Mouse (Mus musculus) liver, embryonic 14 days (tissue): ENCODE measurements around the gene Lrrc8e. TPM values are rescaled to one million over a fixed set of nuclear protein-coding genes. Genes with fewer than 3 reads are reported as not detected.

ENCODE experiments used
- polyA plus RNA-seq: library from polyadenylated mRNA; depleted of rRNA; stranded (reverse); fragments of >200 nt; gene quantifications from 2 replicates; pipeline ENCODE4 v1.2.3, GENCODE M21; 2012; rRNA removed

Gene Lrrc8e
- 0.07 and 0.08 TPM in 2 replicates for polyA plus RNA-seq

GRCm38 (mm10) chr8:4226739-4227347 lies at the start of gene Lrrc8e:
Gene Lrrc8e, plus strand, starts transcription at chr8:4226827.

GRCm38 (mm10) chr8:4216791-4217621 lies 9.6 kb upstream of the Lrrc8e start, which contains the start of gene Prr36:
Gene Prr36, minus strand, starts transcription at chr8:4217459.

GRCm38 (mm10) chr8:4238434-4239192 lies 12.0 kb downstream of the Lrrc8e start, which contains the start of the genes Map2k7 and Gm49320:
Gene Map2k7, plus strand, starts transcription at chr8:4238740.
Gene Gm49320, plus strand, starts transcription at chr8:4238865.

GRCm38 (mm10) chr8:4247951-4248540 lies 21.4 kb downstream of the Lrrc8e start, which contains the start of gene Tgfbr3l:
Gene Tgfbr3l, plus strand, starts transcription at chr8:4248214.

GRCm38 (mm10) chr8:4252934-4253841 lies 26.6 kb downstream of the Lrrc8e start, which contains the start of gene Snapc2:
Gene Snapc2, plus strand, starts transcription at chr8:4253080.

GRCm38 (mm10) chr8:4259125-4259804 lies 32.6 kb downstream of the Lrrc8e start, which contains the start of gene Ctxn1:
Gene Ctxn1, minus strand, starts transcription at chr8:4259274.

GRCm38 (mm10) chr8:4275275-4276110 lies 48.9 kb downstream of the Lrrc8e start, which contains the start of gene Timm44:
Gene Timm44, minus strand, starts transcription at chr8:4275913.

Other genes with a start within 250 kb of the Lrrc8e start
- gene Cd209f, start 121.0 kb upstream of the Lrrc8e start, polyA plus RNA-seq, result 0.36 and 0.74 TPM in 2 replicates
- 0.05 and 0.07 TPM in 2 replicates for gene Cd209g, start 92.7 kb upstream of the Lrrc8e start, polyA plus RNA-seq
- 3.3 and 3.7 TPM in 2 replicates for gene Evi5l, start 60.3 kb upstream of the Lrrc8e start, polyA plus RNA-seq
- 0.21 and 0.22 TPM in 2 replicates for gene Prr36, start 9.4 kb upstream of the Lrrc8e start, polyA plus RNA-seq
- gene Map2k7, start 11.9 kb downstream of the Lrrc8e start, polyA plus RNA-seq, result 12.3 and 13.5 TPM in 2 replicates
- 0.35 and 0.48 TPM in 2 replicates for gene Gm49320, start 12.0 kb downstream of the Lrrc8e start, polyA plus RNA-seq
- 3.5 and 4.8 TPM in 2 replicates for gene Tgfbr3l, start 21.4 kb downstream of the Lrrc8e start, polyA plus RNA-seq
- 10.9 and 12.1 TPM in 2 replicates for gene Snapc2, start 26.3 kb downstream of the Lrrc8e start, polyA plus RNA-seq
- gene Ctxn1, start 32.4 kb downstream of the Lrrc8e start, polyA plus RNA-seq, result 2.9 TPM in 2 replicates
- 41.0 and 41.8 TPM in 2 replicates for gene Timm44, start 49.1 kb downstream of the Lrrc8e start, polyA plus RNA-seq
- gene Ccl25, start 98.4 kb downstream of the Lrrc8e start, polyA plus RNA-seq, result 4.8 and 5.8 TPM in 2 replicates
- 26.8 and 41.3 TPM in 2 replicates for gene Elavl1, start 98.6 kb downstream of the Lrrc8e start, polyA plus RNA-seq